Mouse (Mus musculus): ENCODE results near the gene Mrps12. TPM values are rescaled to one million over a fixed set of nuclear protein-coding genes. Genes with fewer than 3 reads are reported as not detected.
A peak's percentile ranks its signal among the peaks of the same experiment; 100 is the strongest.

Mrps12 gene
- polyA plus RNA-seq, 2 experiments = 82.6 to 134 TPM

- DNase-seq (ENCODE audit: low spot score) = no peak
- Histone ChIP-seq H3K4me3 (replicated peaks; ENCODE audit: low read length) (no peak overlapping the region), H3K4me1 (ENCODE audit: control insufficient read depth, insufficient read depth, low read length) (0 out of 2 replicates have a peak, but pooled peaks cover 4% of the 10 kb centered on the region), H3K27ac (replicated peaks; ENCODE audit: low read depth, low read length) (no peak overlapping the region), H3K9ac (ENCODE audit: low read depth, low read length, severe bottlenecking) (no peak overlapping the region), H3K27me3 (ENCODE audit: control insufficient read depth, insufficient read depth, low read length) (no peaks in the 10 kb centered on the region), H3K9me3 (ENCODE audit: control insufficient read depth, low read length) (no peaks in the 10 kb centered on the region), H3K4me2 (replicated peaks; ENCODE audit: low read depth, low read length, severe bottlenecking) (no peak overlapping the region), H3K36me3 (ENCODE audit: control insufficient read depth, insufficient read depth, low read length) (peaks cover 2% of the 10 kb centered on the region; the same call in 1 of the 2 replicates)
- WGBS = 82% methylated on average over 2 of the region's 2 CpGs
- TF ChIP-seq POLR2A (IDR thresholded peaks at IDR 0.05; ENCODE audit: borderline replicate concordance, extremely low read depth, insufficient read depth, insufficient read length) = no peak
- no peak for ATAC-seq (ENCODE audit: low FRiP score, low read depth)
Observed at GRCm38 (mm10) chr7:28719650-28720049, 22.0 kb downstream of the Mrps12 start.

- Histone ChIP-seq H3K27me3 (ENCODE audit: control insufficient read depth, insufficient read depth, low read length) (no peaks in the 10 kb centered on the region), H3K4me1 (ENCODE audit: control insufficient read depth, insufficient read depth, low read length) (0 out of 2 replicates have a peak, but pooled peaks cover 4% of the 10 kb centered on the region), H3K4me3 (replicated peaks; ENCODE audit: low read length) (no peak overlapping the region), H3K9me3 (ENCODE audit: control insufficient read depth, low read length) (no peaks in the 10 kb centered on the region), H3K9ac (ENCODE audit: low read depth, low read length, severe bottlenecking) (0 out of 2 replicates have a peak overlapping the region, but pooled peaks have one; percentile 2), H3K36me3 (ENCODE audit: control insufficient read depth, insufficient read depth, low read length) (no peaks in the 10 kb centered on the region), H3K27ac (replicated peaks; ENCODE audit: low read depth, low read length) (no peak overlapping the region), H3K4me2 (replicated peaks; ENCODE audit: low read depth, low read length, severe bottlenecking) (no peak overlapping the region)
- no peak for TF ChIP-seq POLR2A (IDR thresholded peaks at IDR 0.05; ENCODE audit: borderline replicate concordance, extremely low read depth, insufficient read depth, insufficient read length)
- ATAC-seq (ENCODE audit: low FRiP score, low read depth) (no peak), DNase-seq (ENCODE audit: low spot score) (no peak)
- WGBS = 39% methylated on average over 4 of the region's 4 CpGs
Observed at GRCm38 (mm10) chr7:28719159-28719558, 22.5 kb downstream of the Mrps12 start.

- DNase-seq (ENCODE audit: low spot score) = no peak
- H3K4me2 ChIP-seq (replicated peaks; ENCODE audit: low read depth, low read length, severe bottlenecking) = peak overlapping the region; percentile 72
Observed at GRCm38 (mm10) chr7:28717726-28718125, 23.9 kb downstream of the Mrps12 start.

GRCm38 (mm10) chr7:28716590-28717281, 24.9 kb downstream of the Mrps12 start, which contains the start of gene Fbxo17:
Gene Fbxo17 (plus strand): TSS chr7:28716804.
- DNase-seq (ENCODE audit: low spot score) (peak; percentile 78), ATAC-seq (ENCODE audit: low FRiP score, low read depth) (peak; percentile 82)
- Histone ChIP-seq H3K36me3 (ENCODE audit: control insufficient read depth, insufficient read depth, low read length) (no peaks in the 10 kb centered on the region), H3K4me2 (replicated peaks; ENCODE audit: low read depth, low read length, severe bottlenecking) (peak within 1 kb of the TSS; percentile 72), H3K27me3 (ENCODE audit: control insufficient read depth, insufficient read depth, low read length) (no peaks in the 10 kb centered on the region), H3K9ac (ENCODE audit: low read depth, low read length, severe bottlenecking) (peak within 1 kb of the TSS; percentile 82), H3K27ac (replicated peaks; ENCODE audit: low read depth, low read length) (peak within 1 kb of the TSS; percentile 87), H3K4me1 (ENCODE audit: control insufficient read depth, insufficient read depth, low read length) (0 out of 2 replicates have a peak, but pooled peaks cover 4% of the 10 kb centered on the region), H3K9me3 (ENCODE audit: control insufficient read depth, low read length) (no peaks in the 10 kb centered on the region), H3K4me3 (replicated peaks; ENCODE audit: low read length) (peak within 1 kb of the TSS; percentile 59)
- TF ChIP-seq POLR2A (IDR thresholded peaks at IDR 0.05; ENCODE audit: borderline replicate concordance, extremely low read depth, insufficient read depth, insufficient read length) = 0 out of 2 replicates have a peak, but pooled peaks have one; percentile 36
- WGBS = 3% methylated on average over 36 of the region's 36 CpGs

More at GRCm38 (mm10) chr7:28717726-28718125, 23.9 kb downstream of the Mrps12 start:
- 74% methylated on average over 10 of the region's 10 CpGs for WGBS
- H3K9me3 ChIP-seq (ENCODE audit: control insufficient read depth, low read length) = no peaks in the 10 kb centered on the region
- no peaks in the 10 kb centered on the region for H3K36me3 ChIP-seq (ENCODE audit: control insufficient read depth, insufficient read depth, low read length)
- no peak overlapping the region for H3K27ac ChIP-seq (replicated peaks; ENCODE audit: low read depth, low read length)
- ATAC-seq (ENCODE audit: low FRiP score, low read depth) = no peak
- no peak for TF ChIP-seq POLR2A (IDR thresholded peaks at IDR 0.05; ENCODE audit: borderline replicate concordance, extremely low read depth, insufficient read depth, insufficient read length)
- no peak overlapping the region for H3K9ac ChIP-seq (ENCODE audit: low read depth, low read length, severe bottlenecking)
- peak overlapping the region; percentile 59 for H3K4me3 ChIP-seq (replicated peaks; ENCODE audit: low read length)
- H3K4me1 ChIP-seq (ENCODE audit: control insufficient read depth, insufficient read depth, low read length) = 0 out of 2 replicates have a peak, but pooled peaks cover 4% of the 10 kb centered on the region
- H3K27me3 ChIP-seq (ENCODE audit: control insufficient read depth, insufficient read depth, low read length) = no peaks in the 10 kb centered on the region

- H3K27ac ChIP-seq (replicated peaks; ENCODE audit: low read depth, low read length) = no peak overlapping the region
- no peak for ATAC-seq (ENCODE audit: low FRiP score, low read depth)
- no peak overlapping the region for H3K9ac ChIP-seq (ENCODE audit: low read depth, low read length, severe bottlenecking)
- H3K27me3 ChIP-seq (ENCODE audit: control insufficient read depth, insufficient read depth, low read length) = no peaks in the 10 kb centered on the region
- no peak for DNase-seq (ENCODE audit: low spot score)
- no peak overlapping the region for H3K4me2 ChIP-seq (replicated peaks; ENCODE audit: low read depth, low read length, severe bottlenecking)
- 93% methylated on average over 2 of the region's 2 CpGs for WGBS
- H3K4me3 ChIP-seq (replicated peaks; ENCODE audit: low read length) = no peak overlapping the region
- TF ChIP-seq POLR2A (IDR thresholded peaks at IDR 0.05; ENCODE audit: borderline replicate concordance, extremely low read depth, insufficient read depth, insufficient read length) = no peak
- no peaks in the 10 kb centered on the region for H3K9me3 ChIP-seq (ENCODE audit: control insufficient read depth, low read length)
- H3K36me3 ChIP-seq (ENCODE audit: control insufficient read depth, insufficient read depth, low read length) = no peaks in the 10 kb centered on the region
- H3K4me1 ChIP-seq (ENCODE audit: control insufficient read depth, insufficient read depth, low read length) = 0 out of 2 replicates have a peak, but pooled peaks cover 4% of the 10 kb centered on the region
Observed at GRCm38 (mm10) chr7:28715598-28715997, 26.0 kb downstream of the Mrps12 start.

All from limb, embryonic 14.5 days (tissue).